Mouse (Mus musculus): Measurements from ENCODE around the gene Hyal1. TPM values are rescaled to one million over a fixed set of nuclear protein-coding genes. Genes with fewer than 3 reads are reported as not detected.

Hyal1 gene
- polyA plus RNA-seq, 1 experiment, result 5.5 TPM

DNA sequence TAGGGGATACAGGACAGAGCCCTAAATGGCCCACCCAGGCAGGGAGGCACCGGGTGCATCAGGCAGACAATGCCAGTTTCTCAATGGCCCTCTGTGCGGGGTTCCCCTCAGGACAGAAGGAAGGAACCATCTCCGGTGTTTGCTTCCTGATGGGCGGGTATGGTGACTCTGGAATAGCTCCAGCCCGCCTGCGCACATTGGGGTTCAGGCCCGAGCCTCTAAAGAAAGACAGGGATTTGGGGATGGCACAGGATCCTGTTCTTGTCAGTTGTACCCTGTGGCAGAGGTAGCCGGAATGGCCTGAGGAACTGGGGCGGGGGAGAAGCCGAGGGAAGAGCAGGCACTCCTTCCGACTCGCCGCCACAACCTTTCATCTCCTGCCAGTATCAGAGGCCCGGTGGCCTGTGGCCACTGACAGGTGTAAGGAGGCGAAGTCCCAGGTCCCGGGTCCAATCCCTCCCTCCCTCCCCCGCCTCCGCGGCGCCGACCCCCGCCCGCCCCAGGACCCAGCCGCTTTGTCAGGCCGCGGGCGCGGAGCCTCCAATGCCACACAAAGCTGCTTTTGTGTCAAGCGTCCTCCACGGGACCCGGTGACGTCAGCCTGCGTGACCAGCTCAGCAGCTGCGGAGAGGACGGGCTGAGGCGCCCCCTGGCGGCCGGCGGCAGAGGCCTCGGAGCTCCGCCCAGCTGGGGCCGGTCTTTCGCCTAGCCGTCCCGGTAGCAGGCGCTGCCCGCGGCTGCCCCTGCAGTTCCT is 35.6 kb downstream of the Hyal1 start:
- peak; percentile 93 to 99 for DNase-seq (ENCODE audit: extremely low spot score in 1 of 2, low spot score in 1 of 2)

GRCm38 (mm10) chr9:107612945-107613569 is 36.3 kb downstream of the Hyal1 start:
- DNase-seq (ENCODE audit: extremely low spot score in 1 of 2, low spot score in 1 of 2), result no peak

DNA sequence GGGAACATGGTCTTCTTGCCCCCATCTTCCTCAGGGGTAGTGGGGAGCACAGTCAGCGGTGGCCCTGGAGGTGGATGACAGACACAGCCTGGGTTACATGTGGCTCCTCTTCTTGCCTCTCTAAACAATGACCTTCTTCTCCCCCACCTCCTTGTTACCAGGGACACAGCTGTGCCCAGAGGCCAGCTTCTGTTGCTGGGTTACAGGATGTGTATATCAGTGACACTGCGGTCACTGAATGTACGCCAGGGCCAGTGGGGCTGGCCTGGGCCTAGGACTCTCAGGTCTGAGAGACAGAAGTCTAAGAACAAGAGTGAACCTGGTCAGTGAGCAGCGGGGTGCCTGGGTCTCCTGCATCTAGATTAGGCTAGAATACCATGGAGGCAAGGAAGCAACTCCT is 38.3 kb downstream of the Hyal1 start:
- no peak for DNase-seq (ENCODE audit: extremely low spot score in 1 of 2, low spot score in 1 of 2)

GRCm38 (mm10) chr9:107617461-107617860 is 40.7 kb downstream of the Hyal1 start:
- DNase-seq (ENCODE audit: extremely low spot score in 1 of 2, low spot score in 1 of 2), result no peak

DNA sequence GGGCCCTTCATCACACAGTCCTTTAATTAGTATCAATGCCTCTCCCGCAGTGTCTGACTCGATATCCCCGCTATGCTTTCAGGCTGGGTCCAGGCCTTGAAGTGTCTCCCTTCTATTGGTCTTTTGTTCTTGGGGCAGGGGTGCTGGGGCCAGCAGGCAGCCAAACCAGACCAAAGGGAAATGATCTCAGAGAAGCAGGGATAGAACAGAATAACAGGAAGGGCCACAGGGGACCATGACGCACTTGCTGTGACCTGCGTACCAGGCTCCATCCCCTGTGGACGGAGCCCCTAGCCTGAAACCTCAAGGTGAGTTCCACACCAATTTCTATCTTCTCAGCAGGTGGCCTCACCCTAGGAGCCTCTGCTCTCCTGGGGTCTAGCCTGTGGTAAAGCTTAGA is 41.4 kb downstream of the Hyal1 start:
- DNase-seq (ENCODE audit: extremely low spot score in 1 of 2, low spot score in 1 of 2), result no peak

- DNase-seq (ENCODE audit: extremely low spot score in 1 of 2, low spot score in 1 of 2), result no peak
Observed at GRCm38 (mm10) chr9:107618778-107619545, 42.2 kb downstream of the Hyal1 start.

GRCm38 (mm10) chr9:107619546-107619879 is 42.8 kb downstream of the Hyal1 start:
- no peak for DNase-seq (ENCODE audit: extremely low spot score in 1 of 2, low spot score in 1 of 2)

DNA sequence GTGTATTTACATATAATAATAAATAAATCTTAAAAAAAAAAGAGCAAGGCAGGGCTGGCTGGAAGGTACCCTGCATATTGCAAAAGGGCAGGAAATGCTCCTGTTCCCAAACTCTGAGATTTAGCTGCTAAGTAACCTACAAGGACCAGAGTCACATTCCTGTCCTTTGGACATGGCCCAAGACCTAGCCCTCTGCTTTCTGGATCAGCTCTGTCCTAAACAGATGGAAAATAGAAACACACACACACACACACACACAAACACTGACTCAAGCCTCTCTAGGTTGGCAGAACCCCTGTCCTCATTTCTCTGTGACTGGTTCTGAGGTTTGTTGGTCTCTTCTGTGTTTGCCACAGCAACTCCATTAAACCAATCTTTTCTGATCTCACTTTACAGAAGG is 44.2 kb downstream of the Hyal1 start:
- DNase-seq (ENCODE audit: extremely low spot score in 1 of 2, low spot score in 1 of 2), result no peak

DNA sequence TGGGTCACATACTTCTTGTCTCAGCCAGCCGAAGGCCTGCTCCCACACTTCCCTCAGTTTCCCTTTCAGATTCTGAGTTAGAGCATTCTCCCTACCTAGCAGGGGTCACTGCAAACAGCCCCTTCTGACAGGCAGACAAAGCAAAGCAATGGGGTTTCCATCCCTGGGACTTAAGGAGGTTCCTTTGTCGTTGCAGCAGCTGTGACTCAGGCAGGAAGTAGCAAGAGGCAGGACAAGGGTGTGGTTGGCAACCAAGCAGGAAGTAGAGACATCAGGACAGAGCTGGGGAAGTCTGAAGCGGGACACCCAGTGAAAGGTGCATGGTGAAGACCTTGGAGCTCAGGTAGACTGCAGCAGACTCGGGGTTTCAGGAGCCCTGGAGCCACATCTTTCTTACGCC is 47.8 kb downstream of the Hyal1 start:
- DNase-seq (ENCODE audit: extremely low spot score in 1 of 2, low spot score in 1 of 2), result no peak

DNA sequence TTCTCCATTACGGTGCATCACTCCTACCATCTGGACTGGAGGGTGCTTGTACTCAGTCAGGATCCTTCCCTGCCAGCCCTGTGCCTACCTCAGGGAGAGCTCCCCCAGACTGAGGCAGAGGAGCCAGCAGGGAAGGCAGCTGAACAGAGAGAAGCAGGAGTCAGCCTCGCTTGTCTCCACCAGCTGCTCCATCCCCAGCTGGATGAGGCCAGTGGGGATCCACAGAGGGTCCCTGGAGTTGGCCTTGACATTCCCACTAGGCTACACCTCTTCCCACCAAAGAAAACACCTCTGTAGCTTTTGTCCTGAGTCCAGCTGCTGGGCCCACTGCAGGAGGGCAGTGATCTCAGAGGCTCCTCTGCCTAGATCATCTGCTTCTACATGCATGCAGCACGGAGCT is 48.2 kb downstream of the Hyal1 start:
- no peak for DNase-seq (ENCODE audit: extremely low spot score in 1 of 2, low spot score in 1 of 2)

DNA sequence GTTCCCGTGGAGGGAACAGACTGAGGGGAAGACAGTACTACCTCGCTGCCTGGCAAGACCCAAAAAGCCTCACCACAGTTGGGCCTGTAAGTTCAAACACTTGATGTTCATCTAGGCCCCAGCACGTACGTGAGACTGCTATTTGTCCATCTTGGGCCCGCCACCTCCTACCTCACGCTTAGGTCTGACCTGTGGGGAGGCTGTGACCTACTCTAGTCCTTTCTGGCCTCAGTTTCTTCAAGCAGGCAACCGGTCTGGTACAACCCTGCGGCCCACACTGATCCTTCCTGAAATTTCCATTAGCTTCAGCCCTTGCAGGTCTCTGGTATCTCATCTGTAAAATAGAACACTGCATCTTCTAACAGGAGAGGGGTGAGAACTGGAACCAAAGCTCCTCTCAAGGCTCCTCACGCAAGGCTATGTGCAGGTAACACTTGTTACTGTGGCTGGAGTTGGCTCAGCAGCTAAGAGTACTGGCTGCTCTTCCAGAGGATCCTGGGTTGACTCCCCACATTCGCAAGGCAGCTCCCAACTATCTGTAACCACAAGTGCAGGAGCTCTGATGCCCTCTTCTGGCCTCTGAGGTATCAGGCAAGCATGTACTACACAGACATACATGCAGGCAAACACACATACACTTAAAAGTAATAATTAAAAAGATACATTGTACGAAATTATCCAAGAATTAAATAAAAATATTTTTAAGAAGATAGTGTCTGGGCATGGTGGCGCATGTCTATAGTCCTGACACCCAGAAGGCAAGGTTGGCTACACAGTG is 48.8 kb downstream of the Hyal1 start:
- no peak for DNase-seq (ENCODE audit: extremely low spot score in 1 of 2, low spot score in 1 of 2)

DNA sequence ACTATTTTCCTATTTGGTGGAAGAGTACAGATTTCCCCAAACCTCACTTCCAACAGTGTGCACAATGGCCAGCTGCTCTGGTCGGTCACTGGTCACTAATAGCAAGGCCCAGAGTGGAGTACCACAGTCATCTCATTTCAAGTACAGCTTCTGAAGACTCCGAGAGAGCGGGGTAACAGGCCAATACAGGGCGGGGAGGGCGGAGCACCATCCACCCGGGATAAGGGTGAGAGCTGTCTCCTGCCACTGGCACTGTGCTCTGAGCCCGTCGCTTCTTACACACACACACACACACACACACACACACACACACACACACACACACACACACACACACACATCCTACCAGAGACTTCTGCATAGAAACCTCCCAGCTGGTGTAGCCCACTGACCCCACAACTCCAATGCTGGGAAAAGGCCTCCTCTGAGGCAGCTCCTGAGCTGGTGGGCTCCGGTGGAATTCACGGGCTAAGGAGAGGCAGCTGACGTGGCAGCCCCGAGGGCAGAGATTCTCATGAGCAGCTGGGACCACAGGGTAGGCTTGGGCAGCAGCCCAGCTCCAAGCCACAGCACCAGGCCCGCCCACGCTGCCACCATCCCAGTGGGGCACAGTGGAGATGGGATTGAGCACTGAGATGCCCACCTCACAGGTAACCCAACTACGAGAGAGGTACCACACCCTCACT is 49.6 kb downstream of the Hyal1 start:
- no peak for DNase-seq (ENCODE audit: extremely low spot score in 1 of 2, low spot score in 1 of 2)

DNA sequence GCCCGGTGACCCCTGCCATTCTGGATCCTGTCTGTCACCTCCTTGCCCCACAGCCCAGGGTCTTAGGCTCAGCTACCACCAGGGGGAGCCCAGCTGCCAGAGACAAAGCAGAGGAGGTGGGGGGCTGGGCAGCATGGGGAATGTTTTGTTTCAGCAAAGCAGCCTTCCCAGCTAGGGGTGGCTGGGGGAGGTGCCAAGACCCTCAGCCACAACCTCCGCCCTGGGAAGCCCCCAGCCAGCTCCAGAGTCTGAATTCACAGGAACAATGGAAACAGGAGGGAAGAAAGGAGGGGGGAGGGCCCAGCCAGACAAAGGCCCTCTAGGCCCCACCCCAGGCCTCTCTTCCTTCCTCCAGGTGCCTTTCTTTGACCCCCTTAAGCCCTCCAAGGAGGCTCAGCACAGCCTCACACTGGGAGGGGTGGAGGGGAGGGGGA is 50.1 kb downstream of the Hyal1 start:
- DNase-seq (ENCODE audit: extremely low spot score in 1 of 2, low spot score in 1 of 2), result peak in 1 of 2 experiments; percentile 84

GRCm38 (mm10) chr9:107627387-107628255 is 50.9 kb downstream of the Hyal1 start:
- DNase-seq (ENCODE audit: extremely low spot score in 1 of 2, low spot score in 1 of 2), result no peak

- no peak for DNase-seq (ENCODE audit: extremely low spot score in 1 of 2, low spot score in 1 of 2)
Observed at GRCm38 (mm10) chr9:107628721-107629410, 52.1 kb downstream of the Hyal1 start.

GRCm38 (mm10) chr9:107629411-107629730 is 52.6 kb downstream of the Hyal1 start:
- no peak for DNase-seq (ENCODE audit: extremely low spot score in 1 of 2, low spot score in 1 of 2)

- no peak for DNase-seq (ENCODE audit: extremely low spot score in 1 of 2, low spot score in 1 of 2)
Observed at GRCm38 (mm10) chr9:107629901-107630425, 53.2 kb downstream of the Hyal1 start.

GRCm38 (mm10) chr9:107630576-107630975 is 53.8 kb downstream of the Hyal1 start:
- DNase-seq (ENCODE audit: extremely low spot score in 1 of 2, low spot score in 1 of 2), result peak in 1 of 2 experiments; percentile 59
